Mouse (Mus musculus): ENCODE measurements around the gene Arhgap22. TPM values are rescaled to one million over a fixed set of nuclear protein-coding genes. Genes with fewer than 3 reads are reported as not detected.
A peak's percentile ranks its signal among the peaks of the same experiment; 100 is the strongest.

The Arhgap22 gene
- total and polyA plus RNA-seq, 3 experiments, result 0.17 to 0.39 (median 0.29) TPM

GRCm38 (mm10) chr14:33282447-33282846, 68.6 kb downstream of the Arhgap22 start:
- H3K4me2 ChIP-seq (ENCODE audit: insufficient read depth, low read depth, poor library complexity, severe bottlenecking), result no peak overlapping the region
- H3K79me2 ChIP-seq (replicated peaks; ENCODE audit: control insufficient read depth, extremely low read depth, insufficient read depth, poor library complexity, severe bottlenecking), result no peaks in the 10 kb centered on the region
- no peaks in the 10 kb centered on the region for H3K27me3 ChIP-seq (replicated peaks)
- TF ChIP-seq MEF2A (IDR thresholded peaks at IDR 0.05; ENCODE audit: borderline replicate concordance, low read depth, low read length) (no peak), ETS1 (conservative IDR thresholded peaks at IDR 0.05; ENCODE audit: low read depth, low read length) (no peak), E2F4 (IDR thresholded peaks at IDR 0.05; ENCODE audit: insufficient replicate concordance, low read depth, low read length) (no peak), MAZ (IDR thresholded peaks at IDR 0.05; ENCODE audit: low read depth, low read length) (no peak), ZKSCAN1 (IDR thresholded peaks at IDR 0.05; ENCODE audit: borderline replicate concordance, low read depth, low read length) (no peak), ZMIZ1 (IDR thresholded peaks at IDR 0.05; ENCODE audit: low read depth, low read length) (no peak), EP300 (IDR thresholded peaks at IDR 0.05; ENCODE audit: low read length) (no peak), JUN (IDR thresholded peaks at IDR 0.05; ENCODE audit: insufficient read depth, low read depth, low read length) (no peak), TBP (conservative IDR thresholded peaks at IDR 0.05; ENCODE audit: low read depth, low read length) (no peak), RCOR1 (conservative IDR thresholded peaks at IDR 0.05; ENCODE audit: low read depth, low read length) (no peak), NELFE (IDR thresholded peaks at IDR 0.05; ENCODE audit: low read depth, low read length) (no peak), TCF12 (IDR thresholded peaks at IDR 0.05; ENCODE audit: low read depth, low read length) (no peak), IRF4 (IDR thresholded peaks at IDR 0.05; ENCODE audit: low read depth, low read length) (no peak), CHD1 (IDR thresholded peaks at IDR 0.05; ENCODE audit: low read depth, low read length) (no peak), USF1 (IDR thresholded peaks at IDR 0.05; ENCODE audit: low read depth, low read length) (no peak), BHLHE40 (IDR thresholded peaks at IDR 0.05; ENCODE audit: low read depth, low read length) (no peak), KAT2A (IDR thresholded peaks at IDR 0.05; ENCODE audit: insufficient replicate concordance, low read length) (no peak)
- peaks cover under 1 to 1% of the 10 kb centered on the region in 2 experiments; a peak in 2 of 4 replicates for H3K4me1 ChIP-seq (ENCODE audit: control insufficient read depth in 1 of 2, insufficient read depth in 2 of 2)
- in situ Hi-C loops (cut with MboI; ENCODE audit: low pct_ligation_motif_present, low pct_unique_long_range_greater_than_20kb, low sequenced_read_pairs), result no loop called here
- H3K36me3 ChIP-seq (replicated peaks in 1 of 2; ENCODE audit: control insufficient read depth in 1 of 2, insufficient read depth in 1 of 2, low read length in 1 of 2), result no peaks in the 10 kb centered on the region
- dilution Hi-C loops (cut with MboI; ENCODE audit: extremely low pct_ligation_motif_present, extremely low pct_unique_long_range_greater_than_20kb, low sequenced_read_pairs), result no loop called here
- H3K27ac ChIP-seq (ENCODE audit: insufficient read depth, low read depth), result no peak overlapping the region
- H3K9me3 ChIP-seq (replicated peaks; ENCODE audit: low read length), result no peaks in the 10 kb centered on the region
- DNase-seq (ENCODE audit: extremely low read depth), result no peak
- no peak overlapping the region for H3K9ac ChIP-seq (ENCODE audit: insufficient read depth, low read depth)
- no peak overlapping the region for H3K4me3 ChIP-seq (replicated peaks in 1 of 3; ENCODE audit: low read depth in 2 of 3, low read length in 2 of 3, poor library complexity in 1 of 3)

- peak; percentile 52 for DNase-seq (ENCODE audit: extremely low read depth)
- TF ChIP-seq EP300 (IDR thresholded peaks at IDR 0.05; ENCODE audit: low read length) (peak; percentile 46; the same call in 1 of the 2 replicates), NELFE (IDR thresholded peaks at IDR 0.05; ENCODE audit: low read depth, low read length) (no peak), ETS1 (conservative IDR thresholded peaks at IDR 0.05; ENCODE audit: low read depth, low read length) (peak; percentile 48), IRF4 (IDR thresholded peaks at IDR 0.05; ENCODE audit: low read depth, low read length) (peak; percentile 38; the same call in 1 of the 2 replicates), BHLHE40 (IDR thresholded peaks at IDR 0.05; ENCODE audit: low read depth, low read length) (peak; percentile 50), MEF2A (IDR thresholded peaks at IDR 0.05; ENCODE audit: borderline replicate concordance, low read depth, low read length) (no peak), CHD1 (IDR thresholded peaks at IDR 0.05; ENCODE audit: low read depth, low read length) (no peak)
- Histone ChIP-seq H3K27me3 (replicated peaks) (no peaks in the 10 kb centered on the region), H3K4me2 (ENCODE audit: insufficient read depth, low read depth, poor library complexity, severe bottlenecking) (no peak overlapping the region), H3K4me3 (replicated peaks in 1 of 3; ENCODE audit: low read depth in 2 of 3, low read length in 2 of 3, poor library complexity in 1 of 3) (no peak overlapping the region), H3K79me2 (replicated peaks; ENCODE audit: control insufficient read depth, extremely low read depth, insufficient read depth, poor library complexity, severe bottlenecking) (no peaks in the 10 kb centered on the region), H3K36me3 (replicated peaks in 1 of 2; ENCODE audit: control insufficient read depth in 1 of 2, insufficient read depth in 1 of 2, low read length in 1 of 2) (no peaks in the 10 kb centered on the region), H3K4me1 (ENCODE audit: control insufficient read depth in 1 of 2, insufficient read depth in 2 of 2) (peaks cover 9 to 28% of the 10 kb centered on the region in 2 experiments), H3K9ac (ENCODE audit: insufficient read depth, low read depth) (no peak overlapping the region), H3K9me3 (replicated peaks; ENCODE audit: low read length) (no peaks in the 10 kb centered on the region), H3K27ac (ENCODE audit: insufficient read depth, low read depth) (no peak overlapping the region)
- in situ Hi-C loops (cut with MboI; ENCODE audit: low pct_ligation_motif_present, low pct_unique_long_range_greater_than_20kb, low sequenced_read_pairs), result no loop called here
- dilution Hi-C loops (cut with MboI; ENCODE audit: extremely low pct_ligation_motif_present, extremely low pct_unique_long_range_greater_than_20kb, low sequenced_read_pairs), result no loop called here
These were observed 74.1 kb downstream of the Arhgap22 start for GRCm38 (mm10) chr14:33287920-33288319.

All from CH12.LX (cell line).